Mouse (Mus musculus) embryo, embryonic 11.5 days (tissue): ENCODE results near the gene Tesc.
A peak's percentile ranks its signal among the peaks of the same experiment; 100 is the strongest.

ENCODE experiments used
- DNase-seq: peaks from one replicate; pipeline ENCODE4 v3.0.0-alpha.2; 2012; ENCODE audit warnings: low read depth, low spot score

Tesc gene

GRCm38 (mm10) chr5:118044907-118045306 lies 17.4 kb downstream of the Tesc start:
- DNase-seq, result no peak

- no peak for DNase-seq
These were observed 17.8 kb downstream of the Tesc start for GRCm38 (mm10) chr5:118045385-118045784.

GRCm38 (mm10) chr5:118047091-118047757 lies 19.7 kb downstream of the Tesc start:
- DNase-seq, result no peak

GRCm38 (mm10) chr5:118048412-118048811 lies 20.9 kb downstream of the Tesc start:
- DNase-seq, result no peak

- DNase-seq, result no peak
These were observed 21.4 kb downstream of the Tesc start for GRCm38 (mm10) chr5:118048928-118049327.

GRCm38 (mm10) chr5:118050743-118051142 lies 23.2 kb downstream of the Tesc start:
- DNase-seq, result no peak

GRCm38 (mm10) chr5:118051981-118052662 lies 24.6 kb downstream of the Tesc start:
- DNase-seq, result no peak

GRCm38 (mm10) chr5:118053205-118053604 lies 25.7 kb downstream of the Tesc start:
- no peak for DNase-seq

- DNase-seq, result no peak
These were observed 30.1 kb downstream of the Tesc start for GRCm38 (mm10) chr5:118057508-118058111.

- DNase-seq, result no peak
These were observed 31.3 kb downstream of the Tesc start for GRCm38 (mm10) chr5:118058858-118059257.

- no peak for DNase-seq
These were observed 32.1 kb downstream of the Tesc start for GRCm38 (mm10) chr5:118059646-118060045.

- DNase-seq, result no peak
These were observed 33.8 kb downstream of the Tesc start for GRCm38 (mm10) chr5:118061391-118061790.

- no peak for DNase-seq
These were observed 35.7 kb downstream of the Tesc start for GRCm38 (mm10) chr5:118063181-118063621.

- no peak for DNase-seq
These were observed 36.9 kb downstream of the Tesc start for GRCm38 (mm10) chr5:118064284-118064901.

- DNase-seq, result no peak
These were observed 38.1 kb downstream of the Tesc start for GRCm38 (mm10) chr5:118065516-118066255.

- DNase-seq, result no peak
These were observed 39.3 kb downstream of the Tesc start for GRCm38 (mm10) chr5:118066828-118067227.

GRCm38 (mm10) chr5:118067572-118067971 lies 40.0 kb downstream of the Tesc start:
- DNase-seq, result no peak

- no peak for DNase-seq
These were observed 40.5 kb downstream of the Tesc start for GRCm38 (mm10) chr5:118067984-118068494.

GRCm38 (mm10) chr5:118069315-118069714 lies 41.8 kb downstream of the Tesc start:
- peak; percentile 58 for DNase-seq

GRCm38 (mm10) chr5:118071766-118072165 lies 44.2 kb downstream of the Tesc start:
- DNase-seq, result no peak

- DNase-seq, result no peak
These were observed 45.8 kb downstream of the Tesc start for GRCm38 (mm10) chr5:118073213-118073773.
